Mouse (Mus musculus) colon, adult 2 months (tissue): ENCODE data around the gene Sytl3. TPM values are rescaled to one million over a fixed set of nuclear protein-coding genes. Genes with fewer than 3 reads are reported as not detected.

Experiments used
- polyA plus RNA-seq: library from polyadenylated mRNA; depleted of rRNA; stranded (reverse); fragments of >200 nt; gene quantifications from 2 replicates; pipeline ENCODE4 v1.2.3, GENCODE M21; 2012; rRNA removed

The Sytl3 gene
- polyA plus RNA-seq, result 0.21 and 0.34 TPM in 2 replicates

GRCm38 (mm10) chr17:6658801-6659200, at the start of gene Sytl3:
TSS of gene Sytl3 (plus strand) at chr17:6659093.

DNA sequence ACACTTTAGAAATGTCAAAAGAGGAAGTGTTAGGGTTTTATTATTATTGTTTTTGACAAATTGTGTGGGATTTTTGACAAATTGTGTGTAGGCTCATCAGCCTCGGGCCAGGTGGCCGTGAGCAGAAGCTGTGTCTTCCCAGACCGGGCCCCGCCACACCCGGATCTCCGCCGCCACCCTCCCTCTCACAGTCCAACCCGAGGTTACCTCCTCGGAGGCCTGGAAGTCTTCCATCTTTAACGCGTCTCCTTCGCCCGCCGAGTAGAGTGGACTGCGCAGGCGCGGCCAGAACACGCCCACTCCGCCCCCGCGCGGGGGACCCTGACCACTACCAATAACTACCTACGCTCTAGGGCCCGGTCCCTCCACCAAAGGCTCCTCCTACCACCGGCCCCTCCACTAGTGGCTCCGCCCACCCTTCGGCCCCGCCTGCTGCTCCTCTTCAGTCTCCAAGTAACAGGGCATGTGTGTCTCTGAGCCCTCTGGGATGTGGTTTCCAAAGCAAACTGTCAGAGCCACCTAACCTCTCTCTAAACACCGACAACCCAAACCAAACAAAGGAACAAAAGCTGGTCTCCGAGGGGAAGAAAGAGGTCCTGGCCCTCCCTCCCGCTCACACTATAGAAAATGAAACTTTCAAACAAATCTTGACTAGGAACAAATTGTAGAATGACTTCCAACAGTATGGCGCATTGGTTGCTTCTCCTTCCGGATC, 3.2 kb upstream of the Sytl3 start, which contains the start of gene Dynlt1f:
TSS of gene Dynlt1f (minus strand) at position 334 of the 715 bp plus-strand sequence.

GRCm38 (mm10) chr17:6782611-6783005, 123.7 kb downstream of the Sytl3 start, which contains the start of gene Ezr:
TSS of gene Ezr (minus strand) at chr17:6782784.

Other genes with a start within 250 kb of the Sytl3 start
- gene Dynlt1b, start 229.0 kb upstream of the Sytl3 start, polyA plus RNA-seq, result 194 and 217 TPM in 2 replicates
- gene Dynlt1c, start 57.4 kb upstream of the Sytl3 start, polyA plus RNA-seq, result 7.6 and 8.9 TPM in 2 replicates
- 49.6 and 57.8 TPM in 2 replicates for gene Dynlt1f, start 3.2 kb upstream of the Sytl3 start, polyA plus RNA-seq
- gene Ezr, start 123.7 kb downstream of the Sytl3 start, polyA plus RNA-seq, result 165 and 220 TPM in 2 replicates